Mouse (Mus musculus): Measurements from ENCODE around the gene Fcor. TPM values are rescaled to one million over a fixed set of nuclear protein-coding genes. Genes with fewer than 3 reads are reported as not detected.
A peak's percentile ranks its signal among the peaks of the same experiment; 100 is the strongest.

The Fcor gene
- 3.6 and 5.8 TPM in 2 replicates for polyA plus RNA-seq (2012; rRNA removed)

GRCm38 (mm10) chr8:3671980-3672491, at the start of gene Fcor:
Fcor (minus strand) TSS chr8:3672362.
- WGBS: 2% methylated on average over 23 of the region's 23 CpGs
- peak; percentile 56 for DNase-seq (ENCODE audit: low read depth, low spot score)

- DNase-seq (ENCODE audit: low read depth, low spot score): no peak
- 10% methylated on average over 1 of the region's 1 CpGs for WGBS
These were observed 48.9 kb upstream of the Fcor start for GRCm38 (mm10) chr8:3721041-3721440.

GRCm38 (mm10) chr8:3720551-3720950, 48.4 kb upstream of the Fcor start, which contains the start of gene Clec4g:
Clec4g (minus strand) TSS chr8:3720651.
- WGBS: 68% methylated on average over 5 of the region's 5 CpGs
- no peak for DNase-seq (ENCODE audit: low read depth, low spot score)

GRCm38 (mm10) chr8:3718559-3718958, 46.4 kb upstream of the Fcor start:
- 18% methylated on average over 14 of the region's 14 CpGs for WGBS
- DNase-seq (ENCODE audit: low read depth, low spot score): no peak

GRCm38 (mm10) chr8:3717321-3717954, 45.3 kb upstream of the Fcor start:
- 72% methylated on average over 12 of the region's 12 CpGs for WGBS
- no peak for DNase-seq (ENCODE audit: low read depth, low spot score)

- DNase-seq (ENCODE audit: low read depth, low spot score): no peak
- 41% methylated on average over 2 of the region's 2 CpGs for WGBS
These were observed 39.5 kb upstream of the Fcor start for GRCm38 (mm10) chr8:3711646-3712045.

- 79% methylated on average over 3 of the region's 3 CpGs for WGBS
- DNase-seq (ENCODE audit: low read depth, low spot score): no peak
These were observed 38.1 kb upstream of the Fcor start for GRCm38 (mm10) chr8:3710312-3710711.

GRCm38 (mm10) chr8:3707611-3708010, 35.4 kb upstream of the Fcor start:
- no peak for DNase-seq (ENCODE audit: low read depth, low spot score)
- WGBS: 63% methylated on average over 7 of the region's 7 CpGs

GRCm38 (mm10) chr8:3705711-3706110, 33.5 kb upstream of the Fcor start:
- 60% methylated on average over 4 of the region's 4 CpGs for WGBS
- DNase-seq (ENCODE audit: low read depth, low spot score): no peak

- 93% methylated on average over 1 of the region's 1 CpGs for WGBS
- no peak for DNase-seq (ENCODE audit: low read depth, low spot score)
These were observed 29.3 kb upstream of the Fcor start for GRCm38 (mm10) chr8:3701491-3701890.

GRCm38 (mm10) chr8:3694121-3694520, 22.0 kb upstream of the Fcor start, which contains the start of gene Fcer2a:
Fcer2a (minus strand) TSS chr8:3694175.
- 68% methylated on average over 3 of the region's 3 CpGs for WGBS
- DNase-seq (ENCODE audit: low read depth, low spot score): no peak

GRCm38 (mm10) chr8:3690774-3691173, 18.6 kb upstream of the Fcor start:
- DNase-seq (ENCODE audit: low read depth, low spot score): no peak
- WGBS: 39% methylated on average over 3 of the region's 3 CpGs

GRCm38 (mm10) chr8:3687537-3687936, 15.4 kb upstream of the Fcor start:
- no peak for DNase-seq (ENCODE audit: low read depth, low spot score)
- WGBS: 68% methylated on average over 6 of the region's 6 CpGs

GRCm38 (mm10) chr8:3685422-3685821, 13.3 kb upstream of the Fcor start:
- no peak for DNase-seq (ENCODE audit: low read depth, low spot score)
- WGBS: 50% methylated on average over 5 of the region's 5 CpGs

- no peak for DNase-seq (ENCODE audit: low read depth, low spot score)
These were observed 12.4 kb upstream of the Fcor start for GRCm38 (mm10) chr8:3684530-3684929.

GRCm38 (mm10) chr8:3683408-3684176, 11.4 kb upstream of the Fcor start:
- no peak for DNase-seq (ENCODE audit: low read depth, low spot score)
- 68% methylated on average over 6 of the region's 6 CpGs for WGBS

- DNase-seq (ENCODE audit: low read depth, low spot score): no peak
- WGBS: 92% methylated on average over 5 of the region's 5 CpGs
These were observed 10.3 kb upstream of the Fcor start for GRCm38 (mm10) chr8:3682435-3682834.

- WGBS: 62% methylated on average over 5 of the region's 5 CpGs
- no peak for DNase-seq (ENCODE audit: low read depth, low spot score)
These were observed 7.5 kb upstream of the Fcor start for GRCm38 (mm10) chr8:3679656-3680055.

- 95% methylated on average over 23 of the region's 23 CpGs for WGBS
- no peak for DNase-seq (ENCODE audit: low read depth, low spot score)
These were observed 7.1 kb upstream of the Fcor start for GRCm38 (mm10) chr8:3679236-3679635.

GRCm38 (mm10) chr8:3678831-3679230, 6.7 kb upstream of the Fcor start:
- no peak for DNase-seq (ENCODE audit: low read depth, low spot score)
- 95% methylated on average over 23 of the region's 23 CpGs for WGBS

GRCm38 (mm10) chr8:3676993-3677579, 4.9 kb upstream of the Fcor start:
- under 1% methylated on average over 15 of the region's 15 CpGs for WGBS
- peak; percentile 28 for DNase-seq (ENCODE audit: low read depth, low spot score)

All from large intestine, adult 2 months (tissue).